Mouse (Mus musculus): ENCODE data around the gene Anapc5. TPM values are rescaled to one million over a fixed set of nuclear protein-coding genes. Genes with fewer than 3 reads are reported as not detected.

Gene Anapc5
- total RNA-seq (2017): 205 and 210 TPM in 2 replicates

- peak; percentile 96 for ATAC-seq (ENCODE audit: extremely low read depth, insufficient number of reproducible peaks, low FRiP score, poor library complexity, severe bottlenecking)
These were observed at the start of gene Anapc5 for GRCm38 (mm10) chr5:122820777-122821523. TSS of gene Anapc5 (minus strand) at chr5:122821339.

- no peak for ATAC-seq (ENCODE audit: extremely low read depth, insufficient number of reproducible peaks, low FRiP score, poor library complexity, severe bottlenecking)
These were observed 41.9 kb upstream of the Anapc5 start for GRCm38 (mm10) chr5:122863053-122863452.

GRCm38 (mm10) chr5:122855858-122856257 is 34.7 kb upstream of the Anapc5 start:
- 0 out of 2 replicates have a peak, but pooled peaks have one; percentile 41 for ATAC-seq (ENCODE audit: extremely low read depth, insufficient number of reproducible peaks, low FRiP score, poor library complexity, severe bottlenecking)

- ATAC-seq (ENCODE audit: extremely low read depth, insufficient number of reproducible peaks, low FRiP score, poor library complexity, severe bottlenecking): no peak
These were observed 31.5 kb upstream of the Anapc5 start for GRCm38 (mm10) chr5:122852611-122853010.

GRCm38 (mm10) chr5:122850319-122851002 is 29.3 kb upstream of the Anapc5 start:
- ATAC-seq (ENCODE audit: extremely low read depth, insufficient number of reproducible peaks, low FRiP score, poor library complexity, severe bottlenecking): peak; percentile 37

GRCm38 (mm10) chr5:122849521-122850318 is 28.6 kb upstream of the Anapc5 start, which contains the start of gene Rnf34:
TSS of gene Rnf34 (plus strand) at chr5:122850048.
- ATAC-seq (ENCODE audit: extremely low read depth, insufficient number of reproducible peaks, low FRiP score, poor library complexity, severe bottlenecking): peak; percentile 93

- ATAC-seq (ENCODE audit: extremely low read depth, insufficient number of reproducible peaks, low FRiP score, poor library complexity, severe bottlenecking): peak; percentile 97
These were observed 22.7 kb upstream of the Anapc5 start for GRCm38 (mm10) chr5:122843799-122844198.

GRCm38 (mm10) chr5:122841126-122841525 is 20.0 kb upstream of the Anapc5 start:
- ATAC-seq (ENCODE audit: extremely low read depth, insufficient number of reproducible peaks, low FRiP score, poor library complexity, severe bottlenecking): no peak

GRCm38 (mm10) chr5:122832996-122833395 is 11.9 kb upstream of the Anapc5 start:
- no peak for ATAC-seq (ENCODE audit: extremely low read depth, insufficient number of reproducible peaks, low FRiP score, poor library complexity, severe bottlenecking)

- ATAC-seq (ENCODE audit: extremely low read depth, insufficient number of reproducible peaks, low FRiP score, poor library complexity, severe bottlenecking): no peak
These were observed 11.4 kb upstream of the Anapc5 start for GRCm38 (mm10) chr5:122832536-122832935.

- no peak for ATAC-seq (ENCODE audit: extremely low read depth, insufficient number of reproducible peaks, low FRiP score, poor library complexity, severe bottlenecking)
These were observed 4.0 kb upstream of the Anapc5 start for GRCm38 (mm10) chr5:122825099-122825498.

GRCm38 (mm10) chr5:122824450-122824849 is 3.3 kb upstream of the Anapc5 start:
- no peak for ATAC-seq (ENCODE audit: extremely low read depth, insufficient number of reproducible peaks, low FRiP score, poor library complexity, severe bottlenecking)

GRCm38 (mm10) chr5:122823976-122824375 is 2.8 kb upstream of the Anapc5 start:
- no peak for ATAC-seq (ENCODE audit: extremely low read depth, insufficient number of reproducible peaks, low FRiP score, poor library complexity, severe bottlenecking)

GRCm38 (mm10) chr5:122822441-122822840 is 1.3 kb upstream of the Anapc5 start:
- ATAC-seq (ENCODE audit: extremely low read depth, insufficient number of reproducible peaks, low FRiP score, poor library complexity, severe bottlenecking): no peak

- ATAC-seq (ENCODE audit: extremely low read depth, insufficient number of reproducible peaks, low FRiP score, poor library complexity, severe bottlenecking): peak; percentile 10; the same call in 1 of the 2 replicates
These were observed 366 bp upstream of the Anapc5 start for GRCm38 (mm10) chr5:122821524-122821885.

GRCm38 (mm10) chr5:122812699-122813098 is 8.4 kb downstream of the Anapc5 start:
- no peak for ATAC-seq (ENCODE audit: extremely low read depth, insufficient number of reproducible peaks, low FRiP score, poor library complexity, severe bottlenecking)

GRCm38 (mm10) chr5:122811364-122812079 is 9.6 kb downstream of the Anapc5 start:
- ATAC-seq (ENCODE audit: extremely low read depth, insufficient number of reproducible peaks, low FRiP score, poor library complexity, severe bottlenecking): peak; percentile 90

- no peak for ATAC-seq (ENCODE audit: extremely low read depth, insufficient number of reproducible peaks, low FRiP score, poor library complexity, severe bottlenecking)
These were observed 15.6 kb downstream of the Anapc5 start for GRCm38 (mm10) chr5:122805503-122805902.

- no peak for ATAC-seq (ENCODE audit: extremely low read depth, insufficient number of reproducible peaks, low FRiP score, poor library complexity, severe bottlenecking)
These were observed 18.4 kb downstream of the Anapc5 start for GRCm38 (mm10) chr5:122802706-122803105.

All from neutrophil, adult 5-6 weeks (primary cell).